16 mouse cellular contexts compared by ENCODE assay signal in genomic region chr9:28613683-28614620, GRCm38 (mm10).
DNase-seq lines count a peak whose midpoint lies in the region; ATAC-seq and TF ChIP-seq lines count a peak whose summit lies in the region.
"Had no signal": no experiment of that assay in that cellular context is flagged by ENCODE, and none has a peak within 500 bp of the region (broad histone marks: within the 10 kb centered on the region; RNA-seq: fewer than 3 reads in every experiment).

No protein-coding gene starts in this region.

- no peaks in the 10 kb centered on the region for H3K9me3 ChIP-seq in heart, embryonic 13.5 days
- H3K9me3 ChIP-seq in ES-Bruce4 (replicated peaks; ENCODE audit: control insufficient read depth, insufficient read depth, low read length, poor library complexity, severe bottlenecking), result no peaks in the 10 kb centered on the region
- H3K9me3 ChIP-seq: lung, embryonic 15.5 days; stomach, embryonic 15.5 days had no signal

- H3K4me2 ChIP-seq in heart, embryonic 13.5 days, result no peak overlapping the region
- H3K4me2 ChIP-seq: hindbrain, embryonic 14.5 days; lung, embryonic 15.5 days; stomach, embryonic 15.5 days had no signal

- 34% methylated on average over 6 of the region's 6 CpGs for WGBS in heart, embryonic 13.5 days
- 42% methylated on average over 6 of the region's 6 CpGs for WGBS in heart, adult 2 months

- no peak for DNase-seq in heart, adult 2 months
- peak; percentile 64 for DNase-seq in ES-CJ7 (ENCODE audit: low read depth, low spot score)
- DNase-seq in cerebellum, postnatal 25 days, result peak; percentile 50 to 59
- no peak for DNase-seq in gastrocnemius, adult 8-10 months (ENCODE audit: low spot score in 2 of 2)
- no peak for DNase-seq in thymus, postnatal 0 days (ENCODE audit: low spot score)
- DNase-seq: kidney, postnatal 10 days; midbrain, embryonic 14.5 days; spleen, adult 18-20 months; thymus, postnatal 14 days had no signal

- TF ChIP-seq POLR2A in heart, adult 2 months (IDR thresholded peaks at IDR 0.05; ENCODE audit: insufficient read depth, low read depth, low read length), result no peak
- TF ChIP-seq POLR2A in ES-Bruce4 (IDR thresholded peaks at IDR 0.05; ENCODE audit: insufficient read depth, low read length), result no peak

- no peak for ATAC-seq in heart, embryonic 13.5 days (ENCODE audit: extremely low read depth, insufficient number of reproducible peaks, low FRiP score, low TSS enrichment)
- ATAC-seq: CD4-positive, CD25-positive, alpha-beta regulatory T cell, adult 4 months; intestine, postnatal 0 days had no signal

- H3K36me3 ChIP-seq in heart, embryonic 13.5 days, result no peaks in the 10 kb centered on the region
- no peaks in the 10 kb centered on the region for H3K36me3 ChIP-seq in heart, adult 2 months (ENCODE audit: control insufficient read depth, insufficient read depth, low read length)
- no peaks in the 10 kb centered on the region for H3K36me3 ChIP-seq in ES-Bruce4 (ENCODE audit: control insufficient read depth, insufficient read depth, low read length, poor library complexity, severe bottlenecking)
- H3K36me3 ChIP-seq: lung, embryonic 15.5 days; stomach, embryonic 15.5 days had no signal

- H3K4me1 ChIP-seq in heart, embryonic 13.5 days, result peaks cover 12% of the 10 kb centered on the region
- no peaks in the 10 kb centered on the region; the same call in 1 of the 2 replicates for H3K4me1 ChIP-seq in heart, adult 2 months (ENCODE audit: control insufficient read depth, insufficient read depth, low read length)
- H3K4me1 ChIP-seq in ES-Bruce4 (ENCODE audit: control insufficient read depth, insufficient read depth, low read length), result peaks cover 9% of the 10 kb centered on the region
- H3K4me1 ChIP-seq: lung, embryonic 15.5 days; stomach, embryonic 15.5 days had no signal

- H3K79me2 ChIP-seq in heart, adult 2 months (replicated peaks; ENCODE audit: control insufficient read depth, insufficient read depth, low read length), result no peaks in the 10 kb centered on the region

- H3K27ac ChIP-seq in heart, embryonic 13.5 days (replicated peaks), result 0 out of 2 replicates have a peak overlapping the region, but pooled peaks have one; percentile 12
- H3K27ac ChIP-seq in heart, adult 2 months, result no peak overlapping the region
- peak overlapping the region; percentile 72 for H3K27ac ChIP-seq in ES-Bruce4 (ENCODE audit: insufficient read depth, low read length)
- H3K27ac ChIP-seq: hindbrain, embryonic 14.5 days; lung, embryonic 15.5 days; stomach, embryonic 15.5 days had no signal

- H3K27me3 ChIP-seq in heart, embryonic 13.5 days (replicated peaks), result no peaks in the 10 kb centered on the region
- H3K27me3 ChIP-seq in heart, adult 2 months (ENCODE audit: control insufficient read depth, insufficient read depth, low read length), result no peaks in the 10 kb centered on the region
- H3K27me3 ChIP-seq in ES-Bruce4 (ENCODE audit: control insufficient read depth, insufficient read depth, low read length, poor library complexity, severe bottlenecking), result no peaks in the 10 kb centered on the region
- H3K27me3 ChIP-seq: lung, embryonic 15.5 days; stomach, embryonic 15.5 days had no signal

- no peak overlapping the region for H3K9ac ChIP-seq in heart, embryonic 13.5 days
- H3K9ac ChIP-seq in heart, adult 2 months (ENCODE audit: low read depth, low read length), result no peak overlapping the region
- H3K9ac ChIP-seq in ES-Bruce4 (ENCODE audit: low read depth, poor library complexity, severe bottlenecking), result no peak overlapping the region
- H3K9ac ChIP-seq: hindbrain, embryonic 14.5 days; lung, embryonic 15.5 days; stomach, embryonic 15.5 days had no signal

- no peak for TF ChIP-seq EP300 in heart, adult 2 months (IDR thresholded peaks at IDR 0.05; ENCODE audit: insufficient read depth, low read depth, low read length)
- no peak for TF ChIP-seq EP300 in ES-Bruce4 (IDR thresholded peaks at IDR 0.05; ENCODE audit: insufficient read depth, low read depth, low read length)

- TF ChIP-seq CTCF in heart, adult 2 months (IDR thresholded peaks at IDR 0.05), result no peak
- TF ChIP-seq CTCF in ES-Bruce4 (IDR thresholded peaks at IDR 0.05; ENCODE audit: low read depth, low read length), result no peak

- no peak overlapping the region for H3K4me3 ChIP-seq in heart, embryonic 13.5 days
- no peak overlapping the region for H3K4me3 ChIP-seq in heart, adult 2 months
- H3K4me3 ChIP-seq in ES-Bruce4 (ENCODE audit: low read depth, low read length), result no peak overlapping the region
- H3K4me3 ChIP-seq: lung, embryonic 15.5 days; stomach, embryonic 15.5 days had no signal

- intact Hi-C loops in heart, adult 2 months (cut with DNase I), result no loop called here

Comparison
In these comparisons a context has a peak if more than half of its experiments do, and no peak if none do; other contexts are left out.
1. DNase-seq: peak in ES-CJ7 (single experiment) and cerebellum, postnatal 25 days (2 of 2); none in heart, adult 2 months (0 of 2), gastrocnemius, adult 8-10 months (0 of 2) and thymus, postnatal 0 days (single experiment).